Mouse (Mus musculus): ENCODE measurements around the gene Gm10130.
"Not testable (repeated sequence)": the region's sequence is repeated elsewhere in the genome, so short reads cannot be mapped to it uniquely, and the experiment has no call there.

Gm10130 gene

DNA sequence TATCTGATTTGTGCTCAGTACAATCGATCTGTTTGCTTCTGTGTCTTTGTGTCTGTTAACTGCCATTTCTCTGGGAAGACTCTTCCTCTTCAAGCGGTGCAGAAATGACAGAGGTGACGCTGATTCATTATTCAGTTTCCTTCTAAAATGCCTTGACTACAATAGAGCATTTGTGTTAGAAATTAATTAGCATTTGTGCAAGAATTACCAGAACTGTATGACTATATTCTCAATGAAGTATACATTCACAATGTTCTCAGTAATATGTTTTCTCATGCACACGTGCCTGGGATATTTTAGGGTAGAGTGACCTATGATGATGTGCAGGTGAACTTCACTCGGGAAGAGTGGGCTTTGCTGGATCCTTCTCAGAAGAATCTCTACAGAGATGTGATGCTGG, at the start of gene Gm10130:
Gene Gm10130 (plus strand): TSS at position 301 of the 400 bp plus-strand sequence.
- in situ Hi-C loops (cut with MboI; ENCODE audit: unreplicated experiment in 2 of 2) = loop anchor here (25.0 kb wide), 2 partner anchors 186 to 736 kb away; partner anchors contain the start of gene Zfp120 (in 1 of the 2)

- in situ Hi-C loops (cut with MboI; ENCODE audit: unreplicated experiment in 2 of 2) = no loop called here
Measured at GRCm38 (mm10) chr2:150293669-150294068, 29.8 kb upstream of the Gm10130 start.

- in situ Hi-C loops (cut with MboI; ENCODE audit: unreplicated experiment in 2 of 2) = no loop called here
Measured at GRCm38 (mm10) chr2:150299096-150299495, 24.4 kb upstream of the Gm10130 start.

DNA sequence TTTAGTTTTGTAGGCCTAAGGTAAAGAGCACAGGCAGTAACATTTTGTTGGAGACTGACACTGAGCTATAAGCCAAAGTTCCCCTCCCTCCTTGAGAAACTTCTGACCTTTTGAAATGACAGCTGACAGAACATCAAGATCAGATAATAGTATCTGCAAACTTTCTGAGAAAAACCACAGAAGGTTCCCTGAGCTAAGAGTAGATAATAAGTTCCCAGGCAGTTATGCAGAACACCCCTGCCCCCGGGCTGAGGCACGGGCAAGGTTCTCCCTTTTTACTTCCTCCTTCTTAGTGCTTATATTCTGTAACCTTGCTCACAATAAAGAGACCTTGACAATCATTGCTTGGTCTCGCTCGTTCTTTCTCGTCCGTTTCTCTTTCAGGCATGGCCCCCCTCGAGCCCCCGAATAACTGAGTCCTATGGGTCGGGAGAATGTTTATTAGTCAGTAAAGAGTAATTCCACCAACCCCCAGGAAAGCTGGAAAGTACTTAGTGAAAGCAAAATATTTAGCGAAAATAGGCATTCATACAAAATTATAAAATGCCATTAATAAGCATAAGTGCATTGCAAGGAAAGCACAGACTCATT, 16.2 kb upstream of the Gm10130 start:
- in situ Hi-C loops (cut with MboI; ENCODE audit: unreplicated experiment in 2 of 2) = loop anchor here (25.0 kb wide), 2 partner anchors 170 to 720 kb away; partner anchors contain the start of gene Zfp120 (in 1 of the 2)

DNA sequence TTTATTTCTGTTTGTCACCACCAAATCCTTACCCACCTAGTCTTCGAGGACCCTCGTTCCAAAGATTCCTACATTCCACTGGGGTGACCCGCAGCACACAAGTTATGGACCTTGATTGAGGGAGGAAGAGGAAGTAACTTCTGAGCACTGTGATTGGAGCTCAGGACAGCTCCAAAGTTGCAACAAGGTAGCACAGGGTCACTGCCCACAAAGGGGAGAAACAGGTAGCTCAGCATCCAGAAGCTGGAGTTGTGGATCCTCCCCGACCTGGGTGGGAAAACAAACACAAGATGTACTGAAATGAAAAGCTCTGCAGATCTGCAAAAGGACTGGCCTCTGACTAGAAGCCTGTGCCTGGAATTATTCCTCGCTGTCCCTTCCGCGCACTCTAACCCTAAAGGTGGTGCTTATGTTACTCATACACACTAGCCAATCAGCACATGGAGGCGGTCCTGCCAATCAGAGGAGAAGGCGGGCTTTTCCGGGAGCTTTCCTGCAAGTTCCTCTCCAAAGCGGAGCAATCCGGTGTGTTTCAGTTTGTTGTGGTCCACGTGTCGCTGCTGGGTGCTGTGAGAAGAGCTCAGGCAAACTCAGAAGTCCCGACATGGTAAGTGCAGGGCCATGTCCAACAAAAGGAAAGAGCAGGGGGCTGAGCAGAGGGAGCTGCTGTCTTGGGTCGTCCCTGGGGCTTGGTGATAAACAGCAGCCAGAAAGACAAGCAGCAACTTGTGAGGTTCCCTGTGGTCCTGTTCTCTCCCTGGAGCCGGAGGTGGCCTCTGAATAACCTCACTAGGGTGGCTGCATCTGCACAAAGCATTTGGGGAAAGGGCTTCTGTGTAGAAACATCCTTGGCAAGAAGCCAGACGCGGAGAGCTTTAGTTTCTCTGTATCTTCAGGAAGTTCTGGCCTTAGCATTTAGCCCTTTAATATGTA, 12.3 kb upstream of the Gm10130 start:
- in situ Hi-C loops (cut with MboI; ENCODE audit: unreplicated experiment in 2 of 2) = loop anchor here (25.0 kb wide), 2 partner anchors 174 to 724 kb away; partner anchors contain the start of gene Zfp120 (in 1 of the 2)

GRCm38 (mm10) chr2:150316140-150316539, 7.4 kb upstream of the Gm10130 start:
- in situ Hi-C loops (cut with MboI; ENCODE audit: unreplicated experiment in 2 of 2) = loop anchor here (5.0 to 25.0 kb wide), 4 partner anchors 51 to 729 kb away; partner anchors contain the start of gene Zfp120 (in 1 of the 2)

GRCm38 (mm10) chr2:150318973-150319372, 4.5 kb upstream of the Gm10130 start:
- in situ Hi-C loops (cut with MboI; ENCODE audit: unreplicated experiment in 2 of 2) = loop anchor here (5.0 to 25.0 kb wide), 4 partner anchors 48 to 732 kb away; partner anchors contain the start of gene Zfp120 (in 1 of the 2)

GRCm38 (mm10) chr2:150357136-150357535, 33.6 kb downstream of the Gm10130 start:
- in situ Hi-C loops (cut with MboI; ENCODE audit: unreplicated experiment in 2 of 2) = loop anchor here (25.0 kb wide), 2 partner anchors 680 to 1470 kb away; partner anchors contain the start of genes Cst3 (in 1 of the 2), Nanp (in 1 of the 2) and Ninl (in 1 of the 2)

DNA sequence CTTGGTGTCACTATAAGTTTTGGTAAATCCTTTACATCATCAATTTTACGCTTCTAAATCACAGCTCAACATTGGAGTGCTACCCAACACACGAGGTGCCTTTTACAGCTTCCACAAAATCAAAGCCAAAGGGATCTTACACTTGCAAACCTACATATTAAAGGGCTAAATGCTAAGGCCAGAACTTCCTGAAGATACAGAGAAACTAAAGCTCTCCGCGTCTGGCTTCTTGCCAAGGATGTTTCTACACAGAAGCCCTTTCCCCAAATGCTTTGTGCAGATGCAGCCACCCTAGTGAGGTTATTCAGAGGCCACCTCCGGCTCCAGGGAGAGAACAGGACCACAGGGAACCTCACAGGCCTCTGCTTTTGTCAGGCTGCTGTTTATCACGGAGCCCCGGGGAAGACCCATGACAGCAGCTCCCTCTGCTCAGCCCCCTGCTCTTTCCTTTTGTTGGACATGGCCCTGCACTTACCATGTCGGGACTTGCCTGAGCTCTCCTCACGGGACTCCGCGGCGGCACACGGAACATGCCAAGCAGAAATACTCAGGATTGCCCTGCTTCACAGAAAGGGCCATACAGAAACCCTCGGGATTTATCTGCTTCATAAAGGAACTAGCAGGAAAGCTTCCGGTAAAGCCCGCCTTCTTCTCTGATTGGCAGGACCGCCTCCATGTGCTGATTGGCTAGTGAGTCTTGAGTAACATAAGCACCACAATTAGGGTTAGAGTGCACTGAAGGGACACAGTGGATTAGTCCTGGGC, 38.8 kb downstream of the Gm10130 start, which contains the start of gene 3300002I08Rik:
Gene 3300002I08Rik (minus strand): TSS at position 653 of the 765 bp plus-strand sequence.
- in situ Hi-C loops (cut with MboI; ENCODE audit: unreplicated experiment in 2 of 2) = loop anchor here (10.0 to 25.0 kb wide), 4 partner anchors 227 to 1475 kb away; partner anchors contain the start of genes Zfp120 (in 2 of the 2), Acss1 (in 1 of the 2), Cst3 (in 1 of the 2) and Nanp (in 1 of the 2)

DNA sequence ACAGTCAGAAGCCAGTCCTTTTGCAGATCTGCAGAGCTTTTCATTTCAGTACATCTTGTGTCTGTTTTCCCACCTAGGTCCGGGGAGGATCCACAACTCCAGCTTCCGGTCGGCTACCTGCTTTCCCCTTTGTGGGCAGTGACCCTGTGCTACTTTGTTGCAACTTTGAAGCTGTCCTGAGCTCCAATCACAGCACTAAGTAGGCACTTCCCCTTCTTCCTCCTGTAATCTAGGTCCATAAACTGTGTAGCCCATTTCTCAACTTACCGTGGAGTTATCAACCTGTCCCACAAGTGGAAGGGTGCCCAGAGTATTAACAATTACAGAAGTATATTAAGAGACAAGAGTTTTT, 39.4 kb downstream of the Gm10130 start:
- in situ Hi-C loops (cut with MboI; ENCODE audit: unreplicated experiment in 2 of 2) = loop anchor here (10.0 to 25.0 kb wide), 4 partner anchors 228 to 1476 kb away; partner anchors contain the start of genes Zfp120 (in 2 of the 2), Acss1 (in 1 of the 2), Cst3 (in 1 of the 2) and Nanp (in 1 of the 2)

DNA sequence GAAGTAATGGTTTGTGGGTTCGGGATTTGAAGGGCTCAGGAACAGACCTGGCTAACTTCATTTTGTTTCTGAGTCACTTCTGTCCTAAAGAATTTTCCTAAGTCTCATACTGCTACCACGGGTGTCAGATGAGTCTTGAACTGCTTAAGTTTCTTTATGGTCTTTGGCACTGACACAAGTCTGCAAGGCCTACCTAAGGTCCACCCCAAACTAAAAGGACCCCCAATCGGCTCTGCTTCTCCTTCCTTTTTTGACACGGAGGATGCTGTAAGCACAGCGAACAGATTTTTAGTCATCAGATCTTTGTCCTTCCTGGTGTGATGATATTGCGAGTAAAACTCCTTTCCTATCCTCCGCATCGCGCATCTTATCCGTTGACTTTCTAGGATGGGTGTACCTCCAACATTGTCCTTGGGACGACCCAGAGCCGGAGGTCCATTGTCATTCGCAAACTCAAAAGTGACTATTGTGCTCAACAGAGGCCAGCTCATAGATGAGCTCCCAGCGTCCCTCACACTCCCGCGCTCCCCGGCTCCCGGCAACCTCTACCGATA, 62.1 kb downstream of the Gm10130 start:
- in situ Hi-C loops (cut with MboI; ENCODE audit: unreplicated experiment in 2 of 2) = not testable (repeated sequence)

DNA sequence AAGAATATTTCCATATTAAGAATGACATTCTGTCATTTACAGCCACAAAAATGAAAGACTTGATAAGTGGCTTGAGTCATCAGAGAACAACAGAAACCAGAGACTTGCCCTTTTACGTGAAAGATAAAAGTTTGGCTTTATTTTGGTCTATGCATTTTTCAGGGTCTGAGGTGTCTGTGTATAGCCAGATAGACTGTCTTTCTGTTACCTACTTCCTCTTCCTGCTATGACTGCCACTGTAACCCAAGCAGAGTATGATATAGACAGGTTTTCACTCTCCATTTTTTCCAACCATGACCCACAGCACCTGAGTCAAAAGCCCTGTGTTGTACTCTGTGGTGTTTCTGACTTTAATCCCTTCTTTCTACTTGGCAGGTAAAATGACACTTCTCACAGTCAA, 66.7 kb downstream of the Gm10130 start:
- in situ Hi-C loops (cut with MboI; ENCODE audit: unreplicated experiment in 2 of 2) = loop anchor here in 1 of 2 experiments (10.0 kb wide), 1 partner anchor 105 kb away; no protein-coding TSS in a partner anchor

DNA sequence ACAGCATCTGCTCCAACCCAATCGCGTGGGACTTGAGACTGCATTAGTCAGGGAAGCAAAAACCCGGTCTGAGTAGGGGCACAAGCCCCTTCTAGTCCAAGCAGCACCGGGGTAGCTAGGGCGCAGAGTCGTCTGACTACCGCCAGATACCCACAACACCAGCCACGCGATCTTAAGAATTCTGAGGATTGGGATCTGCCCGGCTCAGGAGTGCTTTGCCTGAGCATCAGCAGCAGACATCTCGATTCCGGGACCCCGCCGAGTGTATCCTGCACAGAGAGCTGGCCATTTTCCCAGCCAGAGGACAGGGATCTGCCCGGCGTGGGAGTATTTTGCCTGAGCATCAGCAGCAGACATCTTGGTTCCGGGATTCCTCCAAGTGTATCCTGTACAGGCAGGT, 88.6 kb downstream of the Gm10130 start:
- in situ Hi-C loops (cut with MboI; ENCODE audit: unreplicated experiment in 2 of 2) = not testable (repeated sequence)

All from v-Abl transformed pro-B cells (cell line).